Mouse (Mus musculus): ENCODE measurements at regions not wholly inside any gene's neighbourhood (a gene's known extent, or its start where the extent isn't known, plus 50 kb on each side); places are given as distances from the start of the nearest gene placed in this dataset.

DNA sequence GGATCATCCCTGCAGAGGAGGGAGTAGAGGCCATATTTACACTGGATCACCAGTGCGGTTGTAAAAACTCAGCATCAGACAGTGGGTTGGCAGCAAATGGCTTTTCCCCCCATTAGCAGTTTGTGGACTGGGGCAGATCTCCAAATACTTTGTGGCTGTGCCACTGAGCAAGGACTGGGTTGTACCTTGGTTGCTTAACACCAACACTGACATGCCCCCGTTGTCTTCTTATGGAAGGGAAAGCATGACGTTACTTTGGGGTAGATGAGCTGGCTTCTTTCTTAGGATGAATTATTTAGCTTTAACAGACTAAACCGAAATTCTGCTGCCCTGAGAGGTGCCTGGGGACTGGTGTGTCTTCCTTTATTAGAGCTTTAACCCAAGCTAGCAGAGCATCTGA is 365.0 kb downstream of the Setd4 start:
- H3K9ac ChIP-seq (ENCODE audit: low read depth, poor library complexity, severe bottlenecking) = no peak overlapping the region
- no peak overlapping the region for H3K27ac ChIP-seq (ENCODE audit: insufficient read depth, low read length)
- no peak overlapping the region for H3K4me3 ChIP-seq (ENCODE audit: low read depth, low read length)
- TF ChIP-seq POLR2A (IDR thresholded peaks at IDR 0.05; ENCODE audit: insufficient read depth, low read length) (no peak), CTCF (IDR thresholded peaks at IDR 0.05; ENCODE audit: low read depth, low read length) (no peak)
- H3K4me1 ChIP-seq (ENCODE audit: control insufficient read depth, insufficient read depth, low read length) = no peaks in the 10 kb centered on the region
- H3K9me3 ChIP-seq (replicated peaks; ENCODE audit: control insufficient read depth, insufficient read depth, low read length, poor library complexity, severe bottlenecking) = no peaks in the 10 kb centered on the region
- H3K27me3 ChIP-seq (ENCODE audit: control insufficient read depth, insufficient read depth, low read length, poor library complexity, severe bottlenecking) = no peaks in the 10 kb centered on the region
- H3K36me3 ChIP-seq (ENCODE audit: control insufficient read depth, insufficient read depth, low read length, poor library complexity, severe bottlenecking) = no peaks in the 10 kb centered on the region

DNA sequence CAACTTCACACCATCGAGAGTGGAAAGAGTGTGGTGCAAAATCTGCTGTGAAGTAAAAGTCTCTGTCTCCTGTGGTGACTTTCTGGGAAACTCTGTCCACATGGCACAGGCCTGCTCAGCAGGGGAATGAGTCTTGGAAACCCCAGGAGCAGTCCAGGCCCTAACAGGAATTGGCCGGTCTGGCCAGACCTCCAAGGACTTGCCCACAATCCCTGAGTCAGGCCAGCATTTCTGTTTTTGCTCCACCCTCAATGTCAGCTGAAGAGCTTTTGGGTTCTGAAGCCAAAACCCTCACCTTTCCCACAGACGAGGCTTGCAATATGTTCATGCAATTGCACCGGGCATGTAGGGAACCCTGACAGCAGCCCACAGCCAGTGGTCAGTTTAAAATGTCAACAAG is 365.5 kb downstream of the Setd4 start:
- H3K36me3 ChIP-seq (ENCODE audit: control insufficient read depth, insufficient read depth, low read length, poor library complexity, severe bottlenecking) = no peaks in the 10 kb centered on the region
- no peak for TF ChIP-seq CTCF (IDR thresholded peaks at IDR 0.05; ENCODE audit: low read depth, low read length)
- TF ChIP-seq POLR2A (IDR thresholded peaks at IDR 0.05; ENCODE audit: insufficient read depth, low read length) = no peak
- TF ChIP-seq EP300 (IDR thresholded peaks at IDR 0.05; ENCODE audit: insufficient read depth, low read depth, low read length) = no peak
- no peak overlapping the region for H3K4me3 ChIP-seq (ENCODE audit: low read depth, low read length)
- no peaks in the 10 kb centered on the region for H3K27me3 ChIP-seq (ENCODE audit: control insufficient read depth, insufficient read depth, low read length, poor library complexity, severe bottlenecking)
- no peak overlapping the region for H3K9ac ChIP-seq (ENCODE audit: low read depth, poor library complexity, severe bottlenecking)
- no peaks in the 10 kb centered on the region for H3K4me1 ChIP-seq (ENCODE audit: control insufficient read depth, insufficient read depth, low read length)
- H3K27ac ChIP-seq (ENCODE audit: insufficient read depth, low read length) = no peak overlapping the region
- no peaks in the 10 kb centered on the region for H3K9me3 ChIP-seq (replicated peaks; ENCODE audit: control insufficient read depth, insufficient read depth, low read length, poor library complexity, severe bottlenecking)

DNA sequence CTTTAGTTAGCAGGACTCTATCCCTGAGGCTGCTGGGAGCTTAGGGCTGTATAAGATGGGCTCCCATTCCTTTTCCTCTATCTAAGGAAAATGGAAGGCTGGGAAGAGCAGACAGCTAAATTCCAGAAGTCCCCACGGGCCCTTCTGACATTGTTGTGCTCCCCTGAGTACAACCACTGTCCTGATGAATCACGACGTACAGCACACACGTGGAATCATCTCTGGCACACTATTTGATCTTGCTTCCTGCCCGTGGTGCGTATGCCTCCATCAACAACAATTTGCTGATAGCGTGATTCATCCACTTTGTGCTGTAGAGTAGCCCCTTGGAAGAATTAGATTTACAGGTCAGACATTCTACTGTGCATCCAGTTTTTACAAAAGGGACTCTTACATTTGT is 378.2 kb downstream of the Setd4 start:
- Histone ChIP-seq H3K4me3 (ENCODE audit: low read depth, low read length) (no peak overlapping the region), H3K27me3 (ENCODE audit: control insufficient read depth, insufficient read depth, low read length, poor library complexity, severe bottlenecking) (no peaks in the 10 kb centered on the region), H3K4me1 (ENCODE audit: control insufficient read depth, insufficient read depth, low read length) (no peaks in the 10 kb centered on the region), H3K9me3 (replicated peaks; ENCODE audit: control insufficient read depth, insufficient read depth, low read length, poor library complexity, severe bottlenecking) (no peaks in the 10 kb centered on the region), H3K9ac (ENCODE audit: low read depth, poor library complexity, severe bottlenecking) (no peak overlapping the region), H3K36me3 (ENCODE audit: control insufficient read depth, insufficient read depth, low read length, poor library complexity, severe bottlenecking) (no peaks in the 10 kb centered on the region), H3K27ac (ENCODE audit: insufficient read depth, low read length) (no peak overlapping the region)
- no peak for TF ChIP-seq POLR2A (IDR thresholded peaks at IDR 0.05; ENCODE audit: insufficient read depth, low read length)
- no peak for TF ChIP-seq CTCF (IDR thresholded peaks at IDR 0.05; ENCODE audit: low read depth, low read length)

DNA sequence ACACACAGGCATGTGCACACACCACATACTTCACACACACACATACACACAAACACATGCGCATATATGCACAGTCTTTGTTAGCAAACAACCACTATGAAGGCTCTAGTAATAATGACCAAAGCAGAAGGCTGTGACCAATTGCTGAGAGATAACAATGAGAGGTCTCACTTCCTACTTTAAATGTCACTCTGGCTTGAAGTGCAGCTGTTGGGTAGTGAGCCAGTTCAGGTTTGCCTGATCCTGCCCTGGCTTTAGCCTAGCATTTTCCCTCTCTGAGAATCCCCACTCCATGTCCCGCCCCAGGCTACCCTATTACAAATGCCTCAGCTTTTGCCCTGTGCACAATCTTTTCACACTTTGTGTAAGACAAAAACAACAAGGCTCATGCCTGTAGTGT is 378.7 kb downstream of the Setd4 start:
- no peak overlapping the region for H3K9ac ChIP-seq (ENCODE audit: low read depth, poor library complexity, severe bottlenecking)
- no peaks in the 10 kb centered on the region for H3K27me3 ChIP-seq (ENCODE audit: control insufficient read depth, insufficient read depth, low read length, poor library complexity, severe bottlenecking)
- no peaks in the 10 kb centered on the region for H3K9me3 ChIP-seq (replicated peaks; ENCODE audit: control insufficient read depth, insufficient read depth, low read length, poor library complexity, severe bottlenecking)
- H3K27ac ChIP-seq (ENCODE audit: insufficient read depth, low read length) = no peak overlapping the region
- no peaks in the 10 kb centered on the region for H3K4me1 ChIP-seq (ENCODE audit: control insufficient read depth, insufficient read depth, low read length)
- no peaks in the 10 kb centered on the region for H3K36me3 ChIP-seq (ENCODE audit: control insufficient read depth, insufficient read depth, low read length, poor library complexity, severe bottlenecking)
- no peak for TF ChIP-seq EP300 (IDR thresholded peaks at IDR 0.05; ENCODE audit: insufficient read depth, low read depth, low read length)
- TF ChIP-seq POLR2A (IDR thresholded peaks at IDR 0.05; ENCODE audit: insufficient read depth, low read length) = no peak
- TF ChIP-seq CTCF (IDR thresholded peaks at IDR 0.05; ENCODE audit: low read depth, low read length) = no peak
- H3K4me3 ChIP-seq (ENCODE audit: low read depth, low read length) = no peak overlapping the region

DNA sequence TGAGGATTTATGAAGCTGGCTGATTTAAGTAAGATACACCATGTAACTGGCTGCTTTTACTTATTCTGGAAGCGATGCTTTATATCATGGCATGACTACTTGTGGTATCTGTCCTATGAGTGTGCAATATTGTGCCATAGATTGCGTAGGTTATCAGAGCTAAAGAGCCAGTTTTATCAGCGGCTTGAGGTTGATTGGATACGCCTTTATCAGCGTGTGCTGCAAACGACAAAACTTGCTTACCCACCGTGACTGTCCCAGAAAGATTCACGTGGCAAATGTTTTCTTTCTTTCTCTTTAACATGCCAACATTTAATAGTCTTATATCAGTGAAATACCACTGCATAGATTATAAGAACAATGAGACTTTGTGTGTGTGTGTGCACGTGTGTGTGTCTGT is 384.1 kb downstream of the Setd4 start:
- Histone ChIP-seq H3K36me3 (ENCODE audit: control insufficient read depth, insufficient read depth, low read length, poor library complexity, severe bottlenecking) (no peaks in the 10 kb centered on the region), H3K4me3 (ENCODE audit: low read depth, low read length) (no peak overlapping the region), H3K4me1 (ENCODE audit: control insufficient read depth, insufficient read depth, low read length) (no peaks in the 10 kb centered on the region), H3K9ac (ENCODE audit: low read depth, poor library complexity, severe bottlenecking) (no peak overlapping the region), H3K9me3 (replicated peaks; ENCODE audit: control insufficient read depth, insufficient read depth, low read length, poor library complexity, severe bottlenecking) (no peaks in the 10 kb centered on the region), H3K27me3 (ENCODE audit: control insufficient read depth, insufficient read depth, low read length, poor library complexity, severe bottlenecking) (no peaks in the 10 kb centered on the region), H3K27ac (ENCODE audit: insufficient read depth, low read length) (no peak overlapping the region)
- TF ChIP-seq CTCF (IDR thresholded peaks at IDR 0.05; ENCODE audit: low read depth, low read length) = no peak
- TF ChIP-seq EP300 (IDR thresholded peaks at IDR 0.05; ENCODE audit: insufficient read depth, low read depth, low read length) = no peak
- TF ChIP-seq POLR2A (IDR thresholded peaks at IDR 0.05; ENCODE audit: insufficient read depth, low read length) = no peak

DNA sequence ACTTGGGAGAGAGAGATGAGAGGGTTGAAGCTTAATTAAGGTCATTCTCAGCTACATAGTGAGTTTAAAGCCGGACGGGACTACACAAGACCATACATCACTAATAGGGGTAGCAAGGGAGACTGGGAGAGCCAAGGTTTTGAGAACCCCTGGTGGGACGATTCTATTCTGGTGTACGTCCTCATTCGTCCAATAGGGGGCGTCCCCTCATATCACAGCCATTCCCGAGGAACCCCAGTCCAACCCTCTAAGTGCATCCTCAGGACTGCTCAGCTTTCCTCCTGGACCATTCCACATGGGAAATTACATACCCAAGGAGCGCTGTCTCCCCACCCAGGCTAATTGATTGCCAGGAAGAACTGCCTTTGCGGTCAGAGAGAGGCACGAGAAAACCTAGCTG is 385.5 kb downstream of the Setd4 start:
- Histone ChIP-seq H3K4me3 (ENCODE audit: low read depth, low read length) (no peak overlapping the region), H3K4me1 (ENCODE audit: control insufficient read depth, insufficient read depth, low read length) (no peaks in the 10 kb centered on the region), H3K36me3 (ENCODE audit: control insufficient read depth, insufficient read depth, low read length, poor library complexity, severe bottlenecking) (no peaks in the 10 kb centered on the region), H3K27me3 (ENCODE audit: control insufficient read depth, insufficient read depth, low read length, poor library complexity, severe bottlenecking) (no peaks in the 10 kb centered on the region), H3K27ac (ENCODE audit: insufficient read depth, low read length) (no peak overlapping the region), H3K9me3 (replicated peaks; ENCODE audit: control insufficient read depth, insufficient read depth, low read length, poor library complexity, severe bottlenecking) (no peaks in the 10 kb centered on the region), H3K9ac (ENCODE audit: low read depth, poor library complexity, severe bottlenecking) (no peak overlapping the region)
- TF ChIP-seq POLR2A (IDR thresholded peaks at IDR 0.05; ENCODE audit: insufficient read depth, low read length) (no peak), EP300 (IDR thresholded peaks at IDR 0.05; ENCODE audit: insufficient read depth, low read depth, low read length) (no peak), CTCF (IDR thresholded peaks at IDR 0.05; ENCODE audit: low read depth, low read length) (no peak)
